Mouse (Mus musculus): ENCODE data around the gene Mast2.

GRCm38 (mm10) chr4:116293296-116293695 lies 170.7 kb downstream of the Mast2 start:
- TF ChIP-seq CTCF (IDR thresholded peaks at IDR 0.05) (no peak), EP300 (IDR thresholded peaks at IDR 0.05) (no peak)
